Mouse (Mus musculus) thymus, postnatal 36 days (tissue): Measurements from ENCODE around the gene Noa1.
A peak's percentile ranks its signal among the peaks of the same experiment; 100 is the strongest.

ENCODE experiments used
- DNase-seq, 2 experiments: peaks; one replicate each; pipeline ENCODE4 v3.0.0; 2022; ENCODE audit warnings: mixed read lengths in 2 of 2

Gene Noa1

GRCm38 (mm10) chr5:77252115-77252827 lies 57.6 kb downstream of the Noa1 start:
- no peak for DNase-seq

- DNase-seq: no peak
Measured at GRCm38 (mm10) chr5:77251656-77252055, 58.2 kb downstream of the Noa1 start.

- no peak for DNase-seq
Measured at GRCm38 (mm10) chr5:77250083-77250482, 59.8 kb downstream of the Noa1 start.

- peak in 1 of 2 experiments; percentile 26 for DNase-seq
Measured at GRCm38 (mm10) chr5:77245787-77246671, 63.9 kb downstream of the Noa1 start.

GRCm38 (mm10) chr5:77245463-77245786 lies 64.5 kb downstream of the Noa1 start:
- DNase-seq: no peak

GRCm38 (mm10) chr5:77244331-77244987 lies 65.4 kb downstream of the Noa1 start:
- no peak for DNase-seq
